Mouse (Mus musculus) kidney, embryonic 14.5 days (tissue): ENCODE data around the gene Pax5. TPM values are rescaled to one million over a fixed set of nuclear protein-coding genes. Genes with fewer than 3 reads are reported as not detected.

ENCODE experiments used
- ATAC-seq: fragments of 200-750 bp; cut with Nextera tagmentation; 2 replicates; pipeline ENCODE4 v1.8.0; 2017; ENCODE audit warnings: moderate number of reproducible peaks, mild to moderate bottlenecking, moderate TSS enrichment, moderate library complexity; ENCODE audit not compliant: low FRiP score, low TSS enrichment
- H3K27ac ChIP-seq: fragments of 300-500 bp; sonication (generic); 2 replicates; pipeline ENCODE4 v1.5.1; 2014; ENCODE audit warnings: low read depth, mild to moderate bottlenecking, low read length, moderate library complexity, mixed read lengths
- H3K27me3 ChIP-seq: fragments of 300-500 bp; sonication (generic); 2 replicates; pipeline ENCODE4 v1.6.1; 2014; ENCODE audit warnings: mild to moderate bottlenecking, low read length; ENCODE audit not compliant: control insufficient read depth, insufficient read depth
- H3K36me3 ChIP-seq: fragments of 300-500 bp; sonication (generic); 2 replicates; pipeline ENCODE4 v1.6.1; 2014; ENCODE audit warnings: low read length, mixed read lengths; ENCODE audit not compliant: control insufficient read depth, insufficient read depth
- H3K4me1 ChIP-seq: fragments of 300-500 bp; sonication (generic); 2 replicates; pipeline ENCODE4 v1.6.1; 2014; ENCODE audit warnings: low read length, mixed read lengths; ENCODE audit not compliant: control insufficient read depth, insufficient read depth
- H3K4me2 ChIP-seq: fragments of 300-500 bp; sonication (generic); replicated peaks from 2 replicates; pipeline ENCODE4 v1.6.1; 2014; ENCODE audit warnings: low read depth, mild to moderate bottlenecking, low read length
- H3K4me3 ChIP-seq: fragments of 300-500 bp; sonication (generic); 2 replicates; pipeline ENCODE4 v1.5.1; 2014; ENCODE audit warnings: mild to moderate bottlenecking, low read length
- H3K9ac ChIP-seq: fragments of 300-500 bp; sonication (generic); 2 replicates; pipeline ENCODE4 v1.6.1; 2014; ENCODE audit warnings: low read depth, mild to moderate bottlenecking, low read length, moderate library complexity
- H3K9me3 ChIP-seq: fragments of 300-500 bp; sonication (generic); 2 replicates; pipeline ENCODE4 v1.6.1; 2016; ENCODE audit warnings: low read length; ENCODE audit not compliant: control insufficient read depth
- WGBS: fragments of 180-500 bp; shearing (Covaris S2); extraction: QIAGEN DNeasy Blood & Tissue Kit; methylation state at CpG from one replicate; pipeline ENCODE4 v1.1.7; 2014; 5-methylcytosine and 5-hydroxymethylcytosine counted together
- polyA plus RNA-seq: library from polyadenylated mRNA; unstranded; fragments of >200 nt; fragmentation: Nextera tagmentation; extraction: Ambion mirVana; gene quantifications from 2 replicates; pipeline ENCODE4 v1.2.1, GENCODE M21; 2014

Pax5 gene
- polyA plus RNA-seq, 1 experiment from 2014 or later: 0.14 TPM

DNA sequence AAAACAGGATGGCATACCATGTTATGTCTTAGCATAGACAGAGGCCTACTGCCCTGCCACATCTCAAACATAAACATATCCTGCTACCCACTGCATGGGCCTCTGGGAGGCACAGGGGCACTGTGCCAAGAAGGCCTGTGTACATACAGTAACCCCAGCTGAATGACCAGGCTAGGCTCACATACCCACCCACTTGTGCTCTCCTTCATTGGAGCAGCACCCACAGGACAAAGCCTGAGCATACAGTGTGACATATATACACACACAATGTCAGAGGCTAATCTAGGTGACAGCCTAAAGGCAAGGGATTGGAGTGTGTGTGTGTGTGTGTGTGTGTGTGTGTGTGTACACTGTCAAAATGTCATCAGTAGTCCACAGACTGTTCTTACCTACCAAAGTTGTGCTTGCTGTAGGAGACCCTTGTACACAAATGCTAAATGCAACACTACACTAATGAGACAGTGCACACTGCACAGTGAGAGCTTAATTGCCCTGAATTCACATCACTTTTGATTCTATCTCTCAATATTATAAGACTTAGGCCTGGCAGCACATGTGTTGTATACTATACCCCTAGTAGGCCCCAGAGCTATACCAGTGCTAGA is 1.1 kb downstream of the Pax5 start:
- H3K4me1 ChIP-seq: peaks cover 3% of the 10 kb centered on the region; the same call in 1 of the 2 replicates
- no peak overlapping the region for H3K4me3 ChIP-seq
- H3K4me2 ChIP-seq: no peak overlapping the region
- H3K27me3 ChIP-seq: peaks cover 95% of the 10 kb centered on the region
- no peaks in the 10 kb centered on the region for H3K9me3 ChIP-seq
- ATAC-seq: no peak
- no peak overlapping the region for H3K9ac ChIP-seq
- no peak overlapping the region for H3K27ac ChIP-seq
- H3K36me3 ChIP-seq: no peaks in the 10 kb centered on the region

DNA sequence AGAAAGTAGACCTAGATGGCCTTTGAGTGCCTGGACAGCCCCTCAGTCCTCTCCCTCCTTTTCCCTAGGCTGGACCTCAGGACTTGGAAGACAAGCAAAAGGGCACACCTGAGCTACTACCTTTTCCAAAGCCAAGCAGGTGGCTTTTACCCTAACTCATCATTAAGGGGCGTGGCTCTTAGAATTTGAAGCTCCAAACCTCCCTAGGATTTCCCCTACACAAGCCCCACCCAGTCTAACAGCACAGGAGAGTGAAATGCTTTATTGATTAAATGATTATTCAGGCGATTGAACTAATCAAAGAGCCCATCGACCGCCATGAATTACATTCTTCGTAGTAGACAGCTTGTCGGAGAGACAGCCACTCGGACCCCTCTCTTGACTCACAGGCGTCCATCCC is 2.0 kb downstream of the Pax5 start:
- H3K4me3 ChIP-seq: no peak overlapping the region
- H3K27me3 ChIP-seq: peaks cover 95% of the 10 kb centered on the region
- no peak overlapping the region for H3K4me2 ChIP-seq
- H3K9me3 ChIP-seq: no peaks in the 10 kb centered on the region
- no peaks in the 10 kb centered on the region for H3K36me3 ChIP-seq
- H3K4me1 ChIP-seq: peaks cover 11% of the 10 kb centered on the region; the same call in 1 of the 2 replicates
- WGBS: 42% methylated on average over 8 of the region's 8 CpGs
- no peak overlapping the region for H3K9ac ChIP-seq
- no peak overlapping the region for H3K27ac ChIP-seq
- no peak for ATAC-seq

DNA sequence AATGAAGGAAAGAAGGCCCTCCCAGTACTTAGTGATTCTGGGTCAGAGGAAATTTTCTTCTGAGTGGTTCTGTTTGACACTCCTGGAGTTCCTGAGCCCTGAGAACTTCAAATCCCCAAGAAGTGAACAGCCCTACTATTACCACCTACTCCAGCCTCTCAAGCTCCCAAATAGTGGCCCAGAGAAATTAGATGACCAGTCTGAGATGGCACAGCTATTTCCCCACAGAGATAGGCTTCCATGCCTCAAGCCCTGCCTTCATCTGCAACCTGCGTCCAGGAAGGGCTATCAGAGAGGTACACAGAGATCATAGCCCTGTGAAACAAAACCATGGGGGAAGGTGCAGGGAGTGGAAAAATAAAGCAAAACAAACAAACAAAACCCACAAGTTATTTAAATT is 3.4 kb downstream of the Pax5 start:
- no peak for ATAC-seq
- Histone ChIP-seq H3K4me2 (no peak overlapping the region), H3K4me3 (no peak overlapping the region), H3K9ac (no peak overlapping the region), H3K27ac (no peak overlapping the region), H3K4me1 (peaks cover 10% of the 10 kb centered on the region; the same call in 1 of the 2 replicates), H3K36me3 (no peaks in the 10 kb centered on the region), H3K27me3 (peaks cover 95% of the 10 kb centered on the region), H3K9me3 (no peaks in the 10 kb centered on the region)
- 15% methylated on average over 1 of the region's 1 CpGs for WGBS

DNA sequence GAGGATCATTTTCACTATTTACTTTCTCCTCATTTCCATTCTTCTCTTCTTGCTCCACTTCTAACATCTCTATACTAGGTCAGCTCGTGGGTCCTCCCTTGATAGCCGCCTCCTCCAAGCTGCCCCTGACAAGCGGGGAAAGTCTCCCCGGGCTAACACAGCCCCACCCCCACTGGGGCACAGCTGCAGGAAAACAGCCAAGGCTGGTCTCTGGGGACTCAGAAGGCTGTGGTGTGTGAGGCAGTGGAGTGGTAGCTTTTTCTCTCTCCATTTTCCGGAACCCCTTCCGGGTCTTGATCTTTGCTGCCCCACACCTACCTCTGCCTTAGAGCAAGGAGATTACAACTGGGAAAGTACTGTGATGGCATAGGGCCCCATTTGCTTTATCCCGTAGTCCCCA is 4.3 kb downstream of the Pax5 start:
- H3K4me2 ChIP-seq: no peak overlapping the region
- no peak for ATAC-seq
- peaks cover 95% of the 10 kb centered on the region for H3K27me3 ChIP-seq
- WGBS: 3% methylated on average over 7 of the region's 7 CpGs
- no peak overlapping the region for H3K4me3 ChIP-seq
- no peaks in the 10 kb centered on the region for H3K9me3 ChIP-seq
- H3K36me3 ChIP-seq: no peaks in the 10 kb centered on the region
- no peak overlapping the region for H3K9ac ChIP-seq
- peaks cover 10% of the 10 kb centered on the region; the same call in 1 of the 2 replicates for H3K4me1 ChIP-seq
- H3K27ac ChIP-seq: no peak overlapping the region

DNA sequence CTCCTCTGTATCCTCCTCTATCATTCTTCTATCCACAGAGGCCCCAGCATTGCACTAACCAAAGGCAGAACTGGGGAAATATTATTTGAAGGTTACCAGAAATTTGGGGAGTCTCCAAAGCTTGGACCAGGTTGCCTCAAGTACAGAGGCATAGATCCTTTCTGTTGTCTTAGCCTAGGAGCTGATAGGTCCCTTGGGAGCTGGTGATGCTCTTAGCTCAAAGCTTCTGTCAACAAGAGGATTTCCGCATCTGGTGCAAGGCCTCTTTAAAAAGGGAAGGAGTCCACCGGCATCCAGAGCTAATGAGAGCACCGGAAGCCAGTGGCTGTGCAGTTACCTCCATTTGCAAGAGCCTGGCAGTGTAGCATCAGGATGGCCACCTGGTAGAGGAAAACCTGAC is 5.1 kb downstream of the Pax5 start:
- Histone ChIP-seq H3K36me3 (no peaks in the 10 kb centered on the region), H3K27ac (no peak overlapping the region), H3K27me3 (peaks cover 98% of the 10 kb centered on the region), H3K9me3 (no peaks in the 10 kb centered on the region), H3K4me1 (peaks cover 10% of the 10 kb centered on the region; the same call in 1 of the 2 replicates), H3K9ac (no peak overlapping the region), H3K4me3 (no peak overlapping the region), H3K4me2 (no peak overlapping the region)
- 3% methylated on average over 3 of the region's 3 CpGs for WGBS
- ATAC-seq: no peak

DNA sequence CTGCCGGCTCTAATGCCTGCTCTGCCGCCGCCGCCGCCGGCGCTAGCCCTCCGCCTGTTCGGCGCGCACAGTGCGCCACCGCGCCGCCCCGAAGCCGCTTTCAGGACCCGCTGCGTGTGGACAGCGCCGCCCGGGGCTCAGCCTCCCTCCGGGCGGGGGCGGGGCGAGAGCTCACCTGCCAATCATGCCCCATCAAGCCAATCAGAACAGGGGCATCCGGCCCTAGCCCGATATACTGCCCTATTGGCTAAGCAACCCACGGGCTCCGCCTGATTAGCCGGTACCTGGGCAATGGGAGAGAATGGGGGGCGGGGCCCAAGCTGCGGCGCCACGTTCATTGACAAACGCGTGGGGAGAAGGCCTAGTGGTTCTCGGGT is 5.9 kb downstream of the Pax5 start:
- WGBS: under 1% methylated on average over 38 of the region's 38 CpGs
- Histone ChIP-seq H3K4me1 (peaks cover 10% of the 10 kb centered on the region; the same call in 1 of the 2 replicates), H3K27ac (no peak overlapping the region), H3K4me2 (peak overlapping the region; percentile 52), H3K27me3 (peaks cover 100% of the 10 kb centered on the region), H3K36me3 (no peaks in the 10 kb centered on the region), H3K9me3 (no peaks in the 10 kb centered on the region), H3K4me3 (peak overlapping the region; percentile 38), H3K9ac (no peak overlapping the region)
- ATAC-seq: peak; percentile 99

DNA sequence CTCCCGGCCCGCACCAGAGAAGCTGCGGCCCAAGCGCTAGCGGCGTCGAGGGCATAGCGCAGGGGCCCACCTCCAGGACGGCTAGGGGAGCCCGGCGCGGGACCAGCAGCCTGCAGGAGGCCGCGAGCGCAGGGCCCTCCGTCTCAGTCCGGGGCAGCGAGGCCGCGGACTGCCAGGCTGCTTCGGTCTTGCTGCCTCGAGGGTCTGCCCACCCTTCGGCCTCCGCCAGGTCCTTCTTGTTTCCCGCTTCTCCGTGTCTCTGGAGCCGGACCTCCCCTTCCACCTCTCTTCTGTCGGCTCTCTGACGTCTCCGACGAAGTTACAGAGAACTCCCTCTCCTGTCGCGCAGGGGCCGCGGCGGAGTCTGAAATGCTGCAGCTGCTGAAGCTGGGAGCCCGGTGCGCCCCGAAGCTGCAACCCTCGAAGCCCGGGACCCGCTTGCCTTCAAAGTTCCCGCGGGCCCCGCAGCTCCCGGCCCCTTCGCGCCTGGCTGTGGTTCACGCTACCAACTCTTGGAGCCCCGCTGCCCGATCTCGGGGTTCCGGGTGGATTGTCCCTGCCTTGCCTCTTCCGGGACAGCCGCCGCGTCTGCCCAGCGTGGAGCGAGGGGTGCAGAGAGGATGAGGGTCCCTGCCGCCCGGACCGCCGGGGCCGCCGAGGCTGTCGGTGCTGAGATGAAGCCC is 6.5 kb downstream of the Pax5 start:
- H3K9me3 ChIP-seq: no peaks in the 10 kb centered on the region
- ATAC-seq: no peak
- 1% methylated on average over 62 of the region's 66 CpGs for WGBS
- peak overlapping the region; percentile 52 for H3K4me2 ChIP-seq
- peak overlapping the region; percentile 38 for H3K4me3 ChIP-seq
- no peaks in the 10 kb centered on the region for H3K36me3 ChIP-seq
- H3K9ac ChIP-seq: no peak overlapping the region
- H3K27ac ChIP-seq: no peak overlapping the region
- H3K27me3 ChIP-seq: peaks cover 99% of the 10 kb centered on the region
- H3K4me1 ChIP-seq: peaks cover 10% of the 10 kb centered on the region; the same call in 1 of the 2 replicates

DNA sequence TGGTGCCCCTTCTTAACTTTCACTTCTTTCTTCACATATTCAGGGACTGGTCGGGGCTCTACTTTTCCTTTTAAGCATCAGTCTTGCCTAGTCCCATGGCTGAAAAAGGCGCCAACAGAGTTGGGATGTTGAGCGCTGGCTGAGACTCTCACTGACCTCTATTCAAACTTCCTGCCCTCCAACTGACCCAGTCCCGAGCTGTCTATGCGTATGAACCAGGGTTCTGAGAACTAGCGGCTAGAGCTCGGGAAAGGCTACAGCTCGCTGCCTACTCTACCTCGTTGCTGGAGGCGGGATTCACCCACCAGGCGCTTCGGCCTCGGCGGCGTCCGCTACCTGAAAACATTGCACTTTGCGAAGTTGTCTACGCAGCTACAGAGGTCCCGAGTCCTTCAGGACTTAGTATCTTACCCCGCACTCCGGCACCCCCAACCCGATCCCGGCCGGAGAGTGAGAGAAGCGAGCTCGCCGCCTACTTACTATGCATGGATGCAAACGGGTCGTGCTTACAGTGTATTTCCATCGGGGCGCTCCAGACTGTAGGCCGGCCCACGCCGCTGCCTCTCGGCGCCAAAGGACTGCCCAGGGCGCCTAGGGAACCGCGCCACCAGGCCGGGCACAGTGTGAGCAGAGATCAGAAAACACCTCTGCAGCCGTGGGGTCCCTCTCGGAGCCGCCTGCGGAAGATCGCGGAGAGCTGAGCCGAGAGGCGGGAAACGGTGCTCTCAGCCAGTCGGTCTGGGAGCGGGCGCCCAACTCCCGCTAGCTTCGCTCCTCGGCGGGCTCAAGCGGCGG is 7.2 kb downstream of the Pax5 start:
- H3K4me3 ChIP-seq: peak overlapping the region; percentile 38
- no peak for ATAC-seq
- no peak overlapping the region for H3K27ac ChIP-seq
- H3K4me1 ChIP-seq: peaks cover 10% of the 10 kb centered on the region; the same call in 1 of the 2 replicates
- under 1% methylated on average over 58 of the region's 58 CpGs for WGBS
- peaks cover 98% of the 10 kb centered on the region for H3K27me3 ChIP-seq
- H3K9ac ChIP-seq: no peak overlapping the region
- no peaks in the 10 kb centered on the region for H3K36me3 ChIP-seq
- peak overlapping the region; percentile 52 for H3K4me2 ChIP-seq
- H3K9me3 ChIP-seq: no peaks in the 10 kb centered on the region
